Mouse (Mus musculus) forelimb bud, embryonic 11.5 days (tissue): ENCODE results near the gene Slx.
"Not testable (repeated sequence)": the region's sequence is repeated elsewhere in the genome, so short reads cannot be mapped to it uniquely, and the experiment has no call there.

Source experiments
- DNase-seq: peaks from one replicate; pipeline ENCODE4 v3.0.0-alpha.2; 2012; ENCODE audit warnings: low read depth, low spot score

Slx gene

DNA sequence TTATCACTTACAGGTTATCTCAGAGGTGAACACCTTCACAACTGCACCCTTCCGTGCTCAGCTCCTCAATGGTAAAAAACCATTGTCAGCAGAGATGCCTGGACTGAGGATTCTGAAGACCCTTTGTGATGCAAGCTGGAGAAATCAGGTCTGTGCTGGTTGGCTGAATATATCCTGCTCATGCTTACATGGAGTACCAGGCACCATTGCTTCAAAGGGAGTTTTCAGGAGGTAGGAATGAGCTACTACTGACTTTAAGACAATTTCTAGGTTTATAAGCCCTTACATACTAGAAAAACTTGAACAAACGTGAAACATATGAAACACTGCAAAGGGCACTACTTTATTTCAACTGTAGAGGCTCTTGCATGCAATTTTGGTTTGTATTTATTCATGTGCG lies at the start of gene Slx:
Gene Slx, minus strand, starts transcription at position 101 of the 400 bp plus-strand sequence.
- DNase-seq: not testable (repeated sequence)
